Mouse (Mus musculus): ENCODE data around the gene Polr3f.

- no peak for TF ChIP-seq CTCF (IDR thresholded peaks at IDR 0.05; ENCODE audit: low read depth)
- no peak for TF ChIP-seq EP300 (IDR thresholded peaks at IDR 0.05; ENCODE audit: low read depth)
Observed at GRCm38 (mm10) chr2:144485439-144485838, 42.1 kb upstream of the Polr3f start.

All from heart, postnatal 0 days (tissue).